Comparison of ENCODE assay signal across 8 mouse cellular contexts in the genomic region with DNA sequence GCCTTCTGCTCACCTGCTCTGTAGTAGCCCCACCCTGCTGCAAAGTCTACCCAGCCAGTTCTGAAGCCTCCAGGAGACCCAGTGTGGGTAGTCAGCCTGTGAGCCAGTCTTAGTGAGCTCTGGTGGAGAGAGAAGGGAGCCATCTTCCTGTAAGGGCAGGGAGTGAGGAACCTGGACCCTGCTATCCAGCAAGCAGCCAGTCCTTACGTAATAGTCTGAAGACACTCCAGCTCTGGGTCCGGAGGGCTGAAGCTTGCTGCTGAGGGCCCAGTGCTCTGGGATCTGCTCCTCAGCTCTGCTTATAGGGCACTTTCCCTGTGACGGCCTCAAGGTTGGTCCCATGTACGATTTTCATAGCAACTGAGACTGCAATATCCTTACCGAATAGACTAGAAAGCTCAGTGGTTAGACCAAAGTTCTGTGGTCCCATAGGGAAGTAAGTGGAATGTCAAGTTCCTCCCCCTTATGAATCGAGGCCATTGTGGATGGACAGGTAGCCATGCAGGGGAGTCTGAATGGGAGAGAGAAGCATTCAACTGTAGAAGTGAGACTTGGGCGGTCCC. TPM values are rescaled to one million over a fixed set of nuclear protein-coding genes. Genes with fewer than 3 reads are reported as not detected.
DNase-seq lines count a peak whose midpoint lies in the region; ATAC-seq and TF ChIP-seq lines count a peak whose summit lies in the region.

A gene (plus strand): TSS at position 513 of the 563 bp plus-strand sequence.

- 46% methylated on average over 7 of the region's 7 CpGs for WGBS in lung, postnatal 0 days
- 57% methylated on average over 7 of the region's 7 CpGs for WGBS in forebrain, embryonic 12.5 days
- WGBS in intestine, embryonic 14.5 days: 63% methylated on average over 7 of the region's 7 CpGs
- 58% methylated on average over 7 of the region's 7 CpGs for WGBS in limb, embryonic 14.5 days

- TF ChIP-seq EP300 in lung, postnatal 0 days (IDR thresholded peaks at IDR 0.05): no peak

- peak within 1 kb of the TSS; percentile 89 for H3K4me2 ChIP-seq in lung, postnatal 0 days (replicated peaks; ENCODE audit: low read depth, low read length)
- H3K4me2 ChIP-seq in forebrain, embryonic 12.5 days: peak within 1 kb of the TSS; percentile 70
- H3K4me2 ChIP-seq in intestine, embryonic 14.5 days (ENCODE audit: low read length): peak within 1 kb of the TSS; percentile 80
- peak within 1 kb of the TSS; percentile 90 for H3K4me2 ChIP-seq in limb, embryonic 14.5 days (replicated peaks; ENCODE audit: low read depth, low read length, severe bottlenecking)

- H3K9ac ChIP-seq in lung, postnatal 0 days (replicated peaks; ENCODE audit: low read depth): peak within 1 kb of the TSS; percentile 52
- peak within 1 kb of the TSS; percentile 78 for H3K9ac ChIP-seq in forebrain, embryonic 12.5 days
- peak within 1 kb of the TSS; percentile 93 for H3K9ac ChIP-seq in intestine, embryonic 14.5 days (ENCODE audit: low read length)
- peak within 1 kb of the TSS; percentile 90 for H3K9ac ChIP-seq in limb, embryonic 14.5 days (ENCODE audit: low read depth, low read length, severe bottlenecking)

- peaks cover 23% of the 10 kb centered on the region; the same call in 1 of the 2 replicates for H3K4me1 ChIP-seq in lung, postnatal 0 days (ENCODE audit: insufficient read depth, low read depth, low read length)
- H3K4me1 ChIP-seq in forebrain, embryonic 12.5 days: peaks cover 41% of the 10 kb centered on the region
- peaks cover 31% of the 10 kb centered on the region for H3K4me1 ChIP-seq in intestine, embryonic 14.5 days (replicated peaks; ENCODE audit: control insufficient read depth, insufficient read depth, low read length)
- H3K4me1 ChIP-seq in limb, embryonic 14.5 days (ENCODE audit: control insufficient read depth, insufficient read depth, low read length): peaks cover 35% of the 10 kb centered on the region

- no peaks in the 10 kb centered on the region for H3K27me3 ChIP-seq in lung, postnatal 0 days (replicated peaks; ENCODE audit: insufficient read depth, low read length)
- H3K27me3 ChIP-seq in forebrain, embryonic 12.5 days: peaks cover 26% of the 10 kb centered on the region
- H3K27me3 ChIP-seq in intestine, embryonic 14.5 days (replicated peaks; ENCODE audit: control insufficient read depth, insufficient read depth, low read length): no peaks in the 10 kb centered on the region
- H3K27me3 ChIP-seq in limb, embryonic 14.5 days (ENCODE audit: control insufficient read depth, insufficient read depth, low read length): no peaks in the 10 kb centered on the region

- peak within 1 kb of the TSS; percentile 51 for H3K4me3 ChIP-seq in lung, postnatal 0 days (ENCODE audit: low read depth, low read length)
- H3K4me3 ChIP-seq in forebrain, embryonic 12.5 days (replicated peaks): peak within 1 kb of the TSS; percentile 45
- H3K4me3 ChIP-seq in intestine, embryonic 14.5 days (ENCODE audit: low read depth, low read length): peak within 1 kb of the TSS; percentile 64
- H3K4me3 ChIP-seq in limb, embryonic 14.5 days (replicated peaks; ENCODE audit: low read length): peak within 1 kb of the TSS; percentile 61

- H3K9me3 ChIP-seq in lung, postnatal 0 days (ENCODE audit: low read length): no peaks in the 10 kb centered on the region
- H3K9me3 ChIP-seq in forebrain, embryonic 12.5 days: no peaks in the 10 kb centered on the region
- H3K9me3 ChIP-seq in intestine, embryonic 14.5 days (ENCODE audit: control insufficient read depth, low read length): no peaks in the 10 kb centered on the region
- H3K9me3 ChIP-seq in limb, embryonic 14.5 days (ENCODE audit: control insufficient read depth, low read length): no peaks in the 10 kb centered on the region

- DNase-seq in lung, postnatal 0 days (ENCODE audit: low spot score): peak; percentile 44
- no peak for DNase-seq in lung, postnatal 4 days
- DNase-seq in intestine, embryonic 14.5 days (ENCODE audit: low spot score): no peak
- no peak for DNase-seq in limb, embryonic 14.5 days (ENCODE audit: low spot score)
- DNase-seq in spleen, postnatal 4 days (ENCODE audit: low spot score in 2 of 2): no peak
- DNase-seq in retina, postnatal 1 day: no peak
- DNase-seq in natural killer cell, adult 2 months (ENCODE audit: low spot score in 2 of 2): no peak

- no peaks in the 10 kb centered on the region for H3K36me3 ChIP-seq in lung, postnatal 0 days (ENCODE audit: insufficient read depth, low read length)
- H3K36me3 ChIP-seq in forebrain, embryonic 12.5 days (replicated peaks): no peaks in the 10 kb centered on the region
- no peaks in the 10 kb centered on the region for H3K36me3 ChIP-seq in intestine, embryonic 14.5 days (ENCODE audit: control insufficient read depth, insufficient read depth, low read length)
- H3K36me3 ChIP-seq in limb, embryonic 14.5 days (ENCODE audit: control insufficient read depth, insufficient read depth, low read length): peaks cover 2% of the 10 kb centered on the region

- TF ChIP-seq POLR2A in limb, embryonic 14.5 days (IDR thresholded peaks at IDR 0.05; ENCODE audit: borderline replicate concordance, extremely low read depth, insufficient read depth, insufficient read length): no peak

- H3K27ac ChIP-seq in lung, postnatal 0 days (ENCODE audit: low read length): peak within 1 kb of the TSS; percentile 96
- no peak within 1 kb of the TSS for H3K27ac ChIP-seq in forebrain, embryonic 12.5 days
- peak within 1 kb of the TSS; percentile 100 for H3K27ac ChIP-seq in intestine, embryonic 14.5 days (ENCODE audit: low read depth)
- peak within 1 kb of the TSS; percentile 100 for H3K27ac ChIP-seq in limb, embryonic 14.5 days (replicated peaks; ENCODE audit: low read depth, low read length)

- no peak for TF ChIP-seq CTCF in lung, postnatal 0 days (IDR thresholded peaks at IDR 0.05)

- no peak for ATAC-seq in lung, postnatal 0 days
- no peak for ATAC-seq in forebrain, embryonic 12.5 days (ENCODE audit: low FRiP score)
- no peak for ATAC-seq in intestine, embryonic 14.5 days (replicated peaks; ENCODE audit: low FRiP score, low TSS enrichment, low read depth)
- ATAC-seq in limb, embryonic 14.5 days (ENCODE audit: low FRiP score, low read depth): no peak

RNA-seq across cellular contexts. Expression of the gene that starts here (rescaled TPM):
- 51.2 and 63.8 TPM in 2 replicates for polyA plus RNA-seq in lung, postnatal 0 days (2015; fragmentation: Nextera tagmentation; extraction: Ambion mirVana)
- polyA plus RNA-seq in forebrain, embryonic 12.5 days (2016; fragmentation: Nextera tagmentation; extraction: Ambion mirVana): 19.9 and 20.1 TPM in 2 replicates
- polyA plus RNA-seq in intestine, embryonic 14.5 days (2014; fragmentation: Nextera tagmentation; extraction: Ambion mirVana): 16.9 and 17.6 TPM in 2 replicates
- 151 and 218 TPM in 2 replicates for polyA plus RNA-seq in limb, embryonic 14.5 days (2012; rRNA removed)
- polyA plus RNA-seq in limb, embryonic 14.5 days (2014; fragmentation: Nextera tagmentation; extraction: Ambion mirVana): 40.7 and 46.2 TPM in 2 replicates
